Mouse (Mus musculus): ENCODE measurements at regions not wholly inside any gene's neighbourhood (a gene's known extent, or its start where the extent isn't known, plus 50 kb on each side); places are given as distances from the start of the nearest gene placed in this dataset.

DNA sequence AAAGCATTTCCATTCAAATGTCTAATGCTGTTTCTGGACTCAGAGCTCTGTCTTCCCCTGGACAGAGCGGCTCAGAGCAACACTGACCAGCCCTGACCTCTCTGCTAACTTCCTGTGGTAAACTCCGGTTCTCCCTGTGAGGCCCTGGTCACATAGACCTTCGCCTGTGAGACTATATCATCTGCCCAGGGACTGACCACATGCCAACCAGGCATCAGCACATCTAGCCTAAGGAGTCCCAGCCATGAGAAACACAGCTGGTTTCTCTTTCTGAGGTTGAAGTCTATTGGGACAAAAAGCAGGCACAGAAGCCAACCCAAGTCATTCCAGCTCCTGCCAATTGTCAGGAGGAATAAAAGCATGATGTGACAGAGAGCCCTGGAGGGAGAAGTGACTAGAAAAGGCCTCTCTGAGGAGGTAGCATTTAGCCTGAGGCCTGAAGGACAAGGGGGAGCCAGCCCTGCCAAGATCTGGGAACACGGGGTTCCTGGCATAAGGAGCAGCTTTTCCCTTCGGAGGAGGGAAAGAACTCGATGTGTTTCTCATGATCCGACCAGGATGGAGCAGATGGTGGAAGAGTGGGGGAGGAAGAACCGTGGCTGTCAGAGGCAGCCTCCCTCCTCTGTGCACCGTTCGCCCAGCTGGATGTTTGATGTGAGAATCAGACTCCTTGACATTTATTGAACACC is 237.7 kb downstream of the Opa1 start:
- no peak overlapping the region for H3K4me2 ChIP-seq (ENCODE audit: low read depth, low read length)
- H3K4me1 ChIP-seq (ENCODE audit: control insufficient read depth, insufficient read depth, low read length), result peaks cover 57% of the 10 kb centered on the region
- peak overlapping the region; percentile 43; the same call in 1 of the 2 replicates for H3K27ac ChIP-seq (ENCODE audit: low read length)
- 54% methylated on average over 10 of the region's 10 CpGs for WGBS
- no peaks in the 10 kb centered on the region for H3K36me3 ChIP-seq (ENCODE audit: control insufficient read depth, insufficient read depth, low read length)
- ATAC-seq, result no peak
- H3K9ac ChIP-seq (ENCODE audit: low read depth, low read length), result no peak overlapping the region
- H3K9me3 ChIP-seq (ENCODE audit: control insufficient read depth, low read length), result no peaks in the 10 kb centered on the region
- no peaks in the 10 kb centered on the region for H3K27me3 ChIP-seq (replicated peaks; ENCODE audit: control insufficient read depth, insufficient read depth, low read length)
- no peak overlapping the region for H3K4me3 ChIP-seq (ENCODE audit: low read length)

DNA sequence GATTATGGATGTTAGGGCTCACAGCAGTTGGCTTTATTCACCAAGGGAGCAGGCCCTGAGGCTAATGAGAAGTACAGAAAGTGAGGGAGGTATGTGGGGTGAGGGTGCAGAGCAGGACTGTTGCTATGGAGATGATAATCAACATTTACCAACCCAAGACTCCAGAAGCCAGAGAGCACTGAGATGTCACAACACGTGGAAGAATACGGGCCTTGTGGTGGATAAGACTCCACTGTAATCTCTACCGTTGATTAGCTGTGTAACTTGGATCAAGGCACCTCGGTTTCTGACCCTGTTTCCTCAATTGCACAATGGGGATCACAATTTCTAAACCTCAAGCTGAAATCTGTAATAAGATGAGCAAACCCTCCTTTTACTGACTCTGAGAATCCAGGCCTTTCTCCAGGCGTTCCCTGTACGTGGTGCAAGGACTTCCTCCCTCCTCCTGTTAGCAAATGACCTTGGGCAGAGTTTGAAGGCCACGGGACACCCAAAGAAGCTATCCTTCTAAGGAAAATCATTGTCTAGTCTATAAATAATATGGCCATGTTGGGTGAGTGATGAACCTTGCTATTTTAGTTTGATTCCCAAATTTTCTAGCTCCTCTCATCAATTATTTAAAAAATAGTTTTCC is 239.8 kb downstream of the Opa1 start:
- H3K27me3 ChIP-seq (replicated peaks; ENCODE audit: control insufficient read depth, insufficient read depth, low read length), result no peaks in the 10 kb centered on the region
- no peak overlapping the region for H3K27ac ChIP-seq (ENCODE audit: low read length)
- no peak overlapping the region for H3K4me3 ChIP-seq (ENCODE audit: low read length)
- H3K36me3 ChIP-seq (ENCODE audit: control insufficient read depth, insufficient read depth, low read length), result no peaks in the 10 kb centered on the region
- no peak overlapping the region for H3K9ac ChIP-seq (ENCODE audit: low read depth, low read length)
- H3K9me3 ChIP-seq (ENCODE audit: control insufficient read depth, low read length), result no peaks in the 10 kb centered on the region
- H3K4me1 ChIP-seq (ENCODE audit: control insufficient read depth, insufficient read depth, low read length), result peaks cover 49% of the 10 kb centered on the region
- 52% methylated on average over 7 of the region's 7 CpGs for WGBS
- no peak overlapping the region for H3K4me2 ChIP-seq (ENCODE audit: low read depth, low read length)
- peak; percentile 17; the same call in 1 of the 2 replicates for ATAC-seq

DNA sequence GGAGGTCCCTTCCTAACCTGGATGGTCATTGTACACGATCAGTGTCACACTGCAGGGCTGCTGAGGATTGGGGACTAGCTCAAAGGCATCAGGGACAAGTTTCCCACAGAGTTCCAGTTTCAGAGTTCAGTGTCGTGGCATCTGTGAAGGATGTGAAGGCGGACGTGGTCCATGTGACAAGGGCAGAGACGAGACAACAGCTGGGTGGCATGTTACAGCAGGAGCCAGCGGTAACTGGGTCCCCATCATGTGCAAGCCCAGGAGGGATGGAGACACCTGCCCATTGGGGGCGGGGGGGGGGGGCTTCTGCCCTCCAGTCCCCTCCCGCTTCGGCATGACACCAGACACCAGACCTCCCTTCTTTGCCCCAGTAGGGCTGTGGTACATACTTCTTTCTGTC is 241.6 kb downstream of the Opa1 start:
- 86% methylated on average over 9 of the region's 9 CpGs for WGBS
- no peaks in the 10 kb centered on the region for H3K9me3 ChIP-seq (ENCODE audit: control insufficient read depth, low read length)
- H3K36me3 ChIP-seq (ENCODE audit: control insufficient read depth, insufficient read depth, low read length), result no peaks in the 10 kb centered on the region
- no peak overlapping the region for H3K9ac ChIP-seq (ENCODE audit: low read depth, low read length)
- no peaks in the 10 kb centered on the region for H3K27me3 ChIP-seq (replicated peaks; ENCODE audit: control insufficient read depth, insufficient read depth, low read length)
- H3K27ac ChIP-seq (ENCODE audit: low read length), result no peak overlapping the region
- peaks cover 33% of the 10 kb centered on the region for H3K4me1 ChIP-seq (ENCODE audit: control insufficient read depth, insufficient read depth, low read length)
- no peak overlapping the region for H3K4me2 ChIP-seq (ENCODE audit: low read depth, low read length)
- H3K4me3 ChIP-seq (ENCODE audit: low read length), result no peak overlapping the region
- ATAC-seq, result no peak

DNA sequence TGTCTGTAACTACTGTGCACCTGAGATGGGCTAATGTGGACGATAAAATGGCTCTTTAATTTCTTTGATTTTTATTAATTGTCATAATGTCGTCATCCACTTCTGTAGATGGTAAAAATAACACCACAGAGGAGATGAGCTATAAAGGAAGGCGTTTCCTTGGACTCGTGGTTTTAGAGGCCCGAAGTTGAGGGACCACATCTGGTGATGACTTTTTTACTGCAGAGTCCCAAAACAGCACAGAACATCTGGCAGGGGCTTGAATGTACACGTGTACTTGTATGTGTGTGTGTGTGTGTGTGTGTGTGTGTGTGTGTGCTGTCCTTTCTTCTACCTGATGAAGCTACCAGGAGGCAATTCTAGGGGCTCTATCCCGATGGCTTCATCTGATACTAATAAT is 242.1 kb upstream of the Hes1 start:
- 55% methylated on average over 7 of the region's 7 CpGs for WGBS
- Histone ChIP-seq H3K4me2 (ENCODE audit: low read depth, low read length) (no peak overlapping the region), H3K4me1 (ENCODE audit: control insufficient read depth, insufficient read depth, low read length) (peaks cover 21% of the 10 kb centered on the region), H3K36me3 (ENCODE audit: control insufficient read depth, insufficient read depth, low read length) (no peaks in the 10 kb centered on the region), H3K27me3 (replicated peaks; ENCODE audit: control insufficient read depth, insufficient read depth, low read length) (no peaks in the 10 kb centered on the region), H3K9ac (ENCODE audit: low read depth, low read length) (no peak overlapping the region), H3K4me3 (ENCODE audit: low read length) (no peak overlapping the region), H3K27ac (ENCODE audit: low read length) (no peak overlapping the region; the same call in 1 of the 2 replicates), H3K9me3 (ENCODE audit: control insufficient read depth, low read length) (no peaks in the 10 kb centered on the region)
- ATAC-seq, result no peak

DNA sequence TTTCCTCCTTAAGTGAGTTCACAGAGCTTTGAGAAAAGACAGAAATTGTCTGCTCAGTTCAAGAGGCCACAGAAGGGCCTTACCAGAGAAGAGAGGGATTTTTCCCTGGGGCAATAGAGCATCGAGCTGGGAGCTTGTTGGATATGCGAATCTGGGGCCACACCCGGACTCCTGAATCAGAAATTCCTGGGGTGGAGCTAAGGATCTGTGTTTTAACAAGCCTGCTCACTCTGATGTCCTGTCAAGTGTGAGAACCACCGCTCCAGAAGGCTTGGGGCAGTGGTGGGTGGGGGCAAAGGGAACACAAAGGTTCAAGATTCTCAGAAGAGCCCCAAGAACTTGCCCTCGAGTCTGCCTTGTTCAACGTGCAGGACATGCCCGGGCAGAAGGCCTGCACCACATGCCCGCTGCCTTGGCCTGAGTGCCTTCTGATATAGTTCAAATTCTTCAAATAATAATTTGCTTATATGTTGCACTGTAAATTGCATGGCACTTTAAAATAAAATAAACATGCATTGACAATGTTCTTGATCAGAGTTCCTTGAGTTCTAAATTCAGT is 241.3 kb upstream of the Hes1 start:
- ATAC-seq, result no peak
- no peaks in the 10 kb centered on the region for H3K36me3 ChIP-seq (ENCODE audit: control insufficient read depth, insufficient read depth, low read length)
- WGBS, result 62% methylated on average over 8 of the region's 8 CpGs
- H3K4me2 ChIP-seq (ENCODE audit: low read depth, low read length), result no peak overlapping the region
- H3K9ac ChIP-seq (ENCODE audit: low read depth, low read length), result no peak overlapping the region; the same call in 1 of the 2 replicates
- H3K4me1 ChIP-seq (ENCODE audit: control insufficient read depth, insufficient read depth, low read length), result peaks cover 20% of the 10 kb centered on the region
- 0 out of 2 replicates have a peak overlapping the region, but pooled peaks have one; percentile 15 for H3K27ac ChIP-seq (ENCODE audit: low read length)
- no peaks in the 10 kb centered on the region for H3K27me3 ChIP-seq (replicated peaks; ENCODE audit: control insufficient read depth, insufficient read depth, low read length)
- no peak overlapping the region for H3K4me3 ChIP-seq (ENCODE audit: low read length)
- H3K9me3 ChIP-seq (ENCODE audit: control insufficient read depth, low read length), result no peaks in the 10 kb centered on the region

DNA sequence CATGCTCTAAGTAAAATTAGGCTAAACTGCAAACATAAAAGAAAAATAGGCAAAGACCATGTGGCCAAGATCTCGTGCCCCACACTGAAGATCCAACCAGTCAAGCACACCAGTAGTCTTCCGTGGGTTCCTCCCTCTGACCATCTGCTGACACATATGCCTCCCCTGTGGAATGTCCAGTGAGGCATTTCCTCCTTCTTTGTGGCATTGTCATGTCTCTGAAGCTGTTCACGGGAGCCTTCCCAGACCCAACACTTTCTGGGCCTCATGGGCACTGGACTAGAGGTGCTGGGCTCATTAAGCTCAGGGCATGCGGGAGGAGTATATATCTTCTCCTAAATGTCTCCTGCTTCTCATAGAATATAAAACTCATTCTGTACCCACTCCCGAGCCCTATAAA is 237.3 kb upstream of the Hes1 start:
- H3K9ac ChIP-seq (ENCODE audit: low read depth, low read length), result no peak overlapping the region
- H3K27me3 ChIP-seq (replicated peaks; ENCODE audit: control insufficient read depth, insufficient read depth, low read length), result no peaks in the 10 kb centered on the region
- no peak overlapping the region for H3K4me2 ChIP-seq (ENCODE audit: low read depth, low read length)
- ATAC-seq, result no peak
- H3K4me1 ChIP-seq (ENCODE audit: control insufficient read depth, insufficient read depth, low read length), result peaks cover 5% of the 10 kb centered on the region
- no peaks in the 10 kb centered on the region for H3K9me3 ChIP-seq (ENCODE audit: control insufficient read depth, low read length)
- H3K4me3 ChIP-seq (ENCODE audit: low read length), result no peak overlapping the region
- no peak overlapping the region for H3K27ac ChIP-seq (ENCODE audit: low read length)
- H3K36me3 ChIP-seq (ENCODE audit: control insufficient read depth, insufficient read depth, low read length), result no peaks in the 10 kb centered on the region
- WGBS, result 81% methylated on average over 5 of the region's 5 CpGs

DNA sequence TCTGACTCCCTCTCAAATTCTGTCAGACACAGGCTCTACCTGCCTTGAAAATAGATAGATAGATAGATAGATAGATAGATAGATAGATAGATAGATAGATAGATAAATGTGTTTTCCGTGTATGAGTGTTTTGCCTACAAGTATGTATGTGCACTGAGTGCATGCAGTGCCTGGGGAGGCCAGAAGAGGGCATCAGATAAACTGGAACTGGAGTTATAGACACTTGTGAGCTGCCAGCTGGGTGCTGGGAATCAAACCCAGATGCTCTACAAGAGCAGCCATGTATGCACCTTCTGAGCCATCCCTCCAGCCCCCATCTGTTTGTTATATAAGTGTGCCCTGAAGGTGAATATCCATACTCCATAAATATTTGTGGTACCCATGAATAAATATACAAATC is 236.4 kb upstream of the Hes1 start:
- no peak for ATAC-seq

DNA sequence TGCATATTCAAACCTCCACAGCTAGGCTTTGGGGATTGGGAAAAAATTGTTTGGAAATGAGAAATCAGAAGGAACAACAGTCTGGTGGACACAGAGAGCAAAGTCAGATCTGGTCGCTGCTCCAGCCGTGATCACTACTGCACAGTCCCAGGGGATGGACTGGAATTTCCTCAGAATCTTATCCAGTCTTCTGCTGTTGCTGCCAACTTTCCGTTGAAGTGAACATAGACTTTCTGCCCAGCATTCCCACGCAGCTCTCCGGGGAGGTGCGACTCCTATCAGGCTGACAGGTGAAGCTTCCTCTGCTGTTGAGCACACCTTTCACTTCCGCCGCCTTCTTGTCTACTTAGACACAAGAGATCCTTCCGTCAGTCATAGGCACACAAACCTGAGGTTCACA is 234.7 kb upstream of the Hes1 start:
- Histone ChIP-seq H3K27me3 (replicated peaks; ENCODE audit: control insufficient read depth, insufficient read depth, low read length) (no peaks in the 10 kb centered on the region), H3K4me3 (ENCODE audit: low read length) (no peak overlapping the region), H3K4me2 (ENCODE audit: low read depth, low read length) (no peak overlapping the region), H3K4me1 (ENCODE audit: control insufficient read depth, insufficient read depth, low read length) (0 out of 2 replicates have a peak, but pooled peaks cover 3% of the 10 kb centered on the region), H3K9me3 (ENCODE audit: control insufficient read depth, low read length) (no peaks in the 10 kb centered on the region), H3K36me3 (ENCODE audit: control insufficient read depth, insufficient read depth, low read length) (no peaks in the 10 kb centered on the region), H3K9ac (ENCODE audit: low read depth, low read length) (no peak overlapping the region), H3K27ac (ENCODE audit: low read length) (no peak overlapping the region)
- 86% methylated on average over 9 of the region's 9 CpGs for WGBS
- no peak for ATAC-seq

More for the DNA sequence above, 236.4 kb upstream of the Hes1 start:
- Histone ChIP-seq H3K9ac (ENCODE audit: low read depth, low read length) (no peak overlapping the region), H3K9me3 (ENCODE audit: control insufficient read depth, low read length) (no peaks in the 10 kb centered on the region), H3K4me1 (ENCODE audit: control insufficient read depth, insufficient read depth, low read length) (peaks cover under 1% of the 10 kb centered on the region; the same call in 1 of the 2 replicates), H3K4me3 (ENCODE audit: low read length) (no peak overlapping the region), H3K27me3 (replicated peaks; ENCODE audit: control insufficient read depth, insufficient read depth, low read length) (no peaks in the 10 kb centered on the region), H3K27ac (ENCODE audit: low read length) (no peak overlapping the region), H3K36me3 (ENCODE audit: control insufficient read depth, insufficient read depth, low read length) (no peaks in the 10 kb centered on the region), H3K4me2 (ENCODE audit: low read depth, low read length) (no peak overlapping the region)
- 98% methylated on average over 1 of the region's 1 CpGs for WGBS

DNA sequence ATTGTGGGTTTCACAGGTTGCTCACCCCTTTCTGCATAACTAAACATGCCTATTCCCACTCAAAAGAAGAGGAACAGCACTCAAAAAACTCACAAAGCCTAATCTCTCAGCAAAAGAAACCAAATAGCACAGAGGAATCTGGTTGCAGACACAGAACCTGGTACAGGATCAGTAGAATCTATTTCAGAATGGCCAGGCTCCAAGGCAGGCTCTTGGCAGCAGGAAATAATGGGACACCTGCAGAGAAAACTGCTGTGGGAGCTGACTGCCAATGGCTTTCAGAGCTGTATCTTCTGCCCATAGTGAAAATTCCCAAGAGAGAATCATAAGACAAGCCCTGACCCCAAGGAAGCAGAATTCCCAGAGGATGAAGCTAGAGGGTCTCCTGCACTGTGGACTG is 234.1 kb upstream of the Hes1 start:
- Histone ChIP-seq H3K9me3 (ENCODE audit: control insufficient read depth, low read length) (no peaks in the 10 kb centered on the region), H3K9ac (ENCODE audit: low read depth, low read length) (no peak overlapping the region)
- no peak for ATAC-seq

More for the DNA sequence above, 234.1 kb upstream of the Hes1 start:
- no peaks in the 10 kb centered on the region for H3K27me3 ChIP-seq (replicated peaks; ENCODE audit: control insufficient read depth, insufficient read depth, low read length)
- H3K36me3 ChIP-seq (ENCODE audit: control insufficient read depth, insufficient read depth, low read length), result no peaks in the 10 kb centered on the region
- 0 out of 2 replicates have a peak, but pooled peaks cover 3% of the 10 kb centered on the region for H3K4me1 ChIP-seq (ENCODE audit: control insufficient read depth, insufficient read depth, low read length)
- H3K4me3 ChIP-seq (ENCODE audit: low read length), result no peak overlapping the region
- no peak overlapping the region for H3K27ac ChIP-seq (ENCODE audit: low read length)
- H3K4me2 ChIP-seq (ENCODE audit: low read depth, low read length), result no peak overlapping the region

All from intestine, embryonic 16.5 days (tissue).